Mouse (Mus musculus): Measurements from ENCODE around the gene Nufip2.
"Not testable (repeated sequence)": the region's sequence is repeated elsewhere in the genome, so short reads cannot be mapped to it uniquely, and the experiment has no call there.

The Nufip2 gene

DNA sequence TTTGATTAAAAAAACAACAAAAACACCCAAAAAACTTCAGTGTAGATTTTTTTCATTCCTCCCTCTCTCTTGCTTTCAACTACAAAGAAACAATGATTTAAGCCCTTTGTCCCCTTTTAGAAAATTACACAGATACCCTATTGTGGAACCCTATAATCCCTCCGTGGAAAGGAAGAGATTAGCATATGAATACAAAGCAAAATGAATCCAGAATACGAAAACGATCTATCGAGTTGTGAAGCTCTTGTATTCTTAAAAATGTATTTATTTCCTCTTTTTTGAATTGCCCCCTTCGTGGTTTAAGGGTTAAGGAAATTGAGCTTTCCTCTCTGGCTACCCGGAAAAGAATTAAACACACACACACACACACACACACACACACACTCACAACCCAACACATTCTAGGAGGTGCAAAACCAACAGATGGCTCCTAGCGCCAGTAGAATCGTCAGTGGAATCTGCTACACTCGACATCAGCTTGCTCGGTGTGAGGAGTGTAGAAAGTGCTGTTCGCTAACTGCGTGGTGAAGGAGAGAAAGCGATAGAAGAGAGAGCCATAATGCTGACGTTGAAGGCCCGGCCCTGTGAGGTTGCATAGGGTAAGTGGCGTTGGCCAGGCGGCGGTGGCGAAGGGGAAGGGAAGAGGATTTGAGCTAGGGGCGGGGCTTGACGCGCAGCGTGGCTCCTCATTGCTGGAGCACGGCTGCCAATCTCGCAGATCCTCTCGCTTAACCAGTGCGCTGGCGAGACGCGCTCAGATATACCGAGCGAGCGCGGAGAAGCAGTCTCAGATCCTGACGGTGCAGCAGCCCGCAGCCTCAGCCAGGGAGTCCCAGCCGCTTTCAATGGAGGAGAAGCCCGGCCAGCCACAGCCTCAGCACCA is at the start of gene Nufip2:
Nufip2 (plus strand) TSS at position 773 of the 883 bp plus-strand sequence.
- peak; percentile 99 for DNase-seq (ENCODE audit: low read depth)

DNA sequence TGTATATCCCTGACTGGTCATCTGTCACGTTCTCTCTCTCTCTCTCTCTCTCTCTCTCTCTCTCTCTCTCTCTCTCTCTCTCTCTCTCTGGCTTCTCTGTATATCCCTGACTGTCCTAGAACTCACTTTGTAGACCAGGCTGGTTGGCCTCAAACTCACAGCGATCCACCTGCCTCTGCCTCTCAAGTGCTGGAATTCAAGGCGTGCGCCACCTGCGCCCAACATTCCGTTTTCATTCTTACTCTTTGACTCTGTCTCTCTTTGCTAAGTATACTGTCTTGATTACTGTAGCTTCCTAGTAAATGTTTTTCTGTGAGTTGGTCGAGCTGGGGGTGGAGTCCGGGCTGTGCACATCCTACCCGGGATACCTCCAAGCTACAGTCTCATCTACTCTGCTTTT is 44.6 kb upstream of the Nufip2 start:
- no peak for DNase-seq (ENCODE audit: low read depth)

DNA sequence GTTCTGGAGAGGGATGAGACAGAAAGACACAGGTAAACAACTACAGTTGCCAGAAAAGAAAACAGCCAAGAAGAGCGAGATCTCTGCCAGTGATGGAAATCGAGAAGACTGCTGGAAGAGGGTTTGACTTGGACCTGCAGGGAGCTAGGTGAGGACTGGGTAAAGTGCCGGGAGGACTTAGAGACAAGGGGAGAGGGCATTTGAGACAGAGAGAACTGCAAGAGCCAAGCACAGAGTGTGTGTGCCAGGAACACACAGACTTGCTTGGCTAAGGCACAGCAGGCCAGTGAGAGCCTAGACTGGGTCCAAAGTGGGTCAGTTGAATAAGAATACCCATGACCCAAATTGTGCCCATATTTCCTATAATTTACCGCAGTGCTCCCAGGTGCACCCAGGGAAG is 40.5 kb upstream of the Nufip2 start:
- DNase-seq (ENCODE audit: low read depth): no peak

DNA sequence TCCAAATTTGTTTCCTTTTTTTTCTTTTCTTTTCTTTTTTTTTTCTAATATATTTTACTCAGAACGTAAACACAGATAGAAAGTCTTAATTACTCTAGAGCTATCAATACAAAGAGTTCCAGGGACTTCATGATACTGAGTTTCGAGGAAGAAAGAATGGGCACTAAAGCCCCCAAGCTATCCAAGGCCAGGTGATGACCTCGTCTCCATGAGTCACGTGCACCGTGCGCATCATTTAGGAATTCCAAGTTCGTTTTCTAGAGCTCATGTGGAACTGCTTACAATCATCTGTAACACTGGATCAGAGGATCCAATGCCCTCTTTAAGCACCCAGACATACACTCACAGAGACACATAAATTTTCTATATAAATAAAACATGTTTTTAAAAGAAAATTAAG is 37.1 kb upstream of the Nufip2 start:
- DNase-seq (ENCODE audit: low read depth): peak; percentile 45

DNA sequence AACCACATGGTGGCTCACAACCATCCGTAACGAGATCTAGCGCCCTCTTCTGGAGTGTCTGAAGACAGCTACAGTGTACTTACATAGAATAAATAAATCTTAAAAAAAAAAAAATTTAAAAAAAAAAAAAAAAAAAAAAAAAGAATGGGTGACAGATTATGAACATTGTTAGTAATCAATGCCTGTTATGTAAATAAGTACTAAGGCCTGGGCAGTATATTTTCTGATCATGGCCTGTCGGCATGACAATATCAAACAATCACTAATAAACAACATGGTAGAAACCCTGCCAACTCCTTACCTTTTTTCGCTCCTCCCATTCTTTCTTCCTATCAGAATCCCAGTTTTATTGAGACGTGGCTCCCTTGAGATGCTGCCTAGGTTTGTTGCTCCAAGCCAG is 33.5 kb upstream of the Nufip2 start:
- DNase-seq (ENCODE audit: low read depth): no peak

DNA sequence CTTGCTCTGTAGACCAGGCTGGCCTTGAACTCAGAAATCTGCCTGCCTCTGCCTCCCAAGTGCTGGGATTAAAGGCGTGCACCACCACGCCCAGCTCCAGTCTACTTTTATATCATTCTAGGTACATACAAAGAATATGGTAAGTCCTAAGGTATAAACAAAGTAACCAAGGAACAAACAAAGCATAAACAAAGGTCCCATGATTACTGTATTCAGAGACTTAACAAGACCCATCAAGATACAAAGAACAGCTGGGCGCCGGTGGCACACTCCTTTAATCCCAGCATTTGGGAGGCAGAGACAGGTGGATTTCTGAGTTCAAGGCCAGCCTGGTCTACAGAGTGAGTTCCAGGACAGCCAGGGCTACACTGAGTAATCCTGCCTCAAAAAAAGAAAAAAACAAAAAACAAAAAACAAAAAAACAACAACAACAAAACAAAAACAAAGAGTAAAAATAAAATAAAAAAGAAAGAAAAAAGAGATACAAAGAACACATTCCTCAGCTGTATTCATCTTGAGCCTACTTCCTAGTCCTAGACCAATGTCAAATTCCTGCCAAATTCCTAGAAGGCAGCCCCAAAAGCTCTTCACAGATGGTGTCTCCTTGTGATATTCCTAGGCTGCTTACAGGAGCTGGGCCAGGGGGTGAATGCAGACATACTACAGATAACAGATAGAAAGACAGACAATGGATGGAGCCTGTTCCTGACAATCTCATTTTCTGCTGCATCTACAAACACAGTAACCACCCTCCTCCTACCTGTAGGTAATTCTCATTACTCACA is 32.4 kb upstream of the Nufip2 start:
- DNase-seq (ENCODE audit: low read depth): not testable (repeated sequence)

DNA sequence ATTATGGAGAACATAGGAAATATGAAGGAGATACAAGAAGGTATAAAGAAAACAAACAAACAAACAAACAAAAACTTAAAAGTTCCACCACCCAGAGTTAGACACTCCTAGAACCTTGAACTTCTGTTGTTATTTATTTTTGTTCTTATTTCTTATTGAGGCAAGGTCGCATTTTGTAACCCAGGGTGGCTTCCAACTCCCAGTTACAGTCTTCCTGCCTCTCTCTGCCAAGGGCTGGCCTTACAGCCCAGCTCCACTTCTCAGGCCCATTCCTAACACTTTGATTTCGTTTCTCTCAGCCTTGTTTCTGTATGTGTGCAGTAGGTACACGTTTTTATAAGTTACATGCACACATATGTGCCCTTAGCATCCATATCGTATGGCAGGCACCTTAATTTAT is 26.0 kb upstream of the Nufip2 start:
- no peak for DNase-seq (ENCODE audit: low read depth)

DNA sequence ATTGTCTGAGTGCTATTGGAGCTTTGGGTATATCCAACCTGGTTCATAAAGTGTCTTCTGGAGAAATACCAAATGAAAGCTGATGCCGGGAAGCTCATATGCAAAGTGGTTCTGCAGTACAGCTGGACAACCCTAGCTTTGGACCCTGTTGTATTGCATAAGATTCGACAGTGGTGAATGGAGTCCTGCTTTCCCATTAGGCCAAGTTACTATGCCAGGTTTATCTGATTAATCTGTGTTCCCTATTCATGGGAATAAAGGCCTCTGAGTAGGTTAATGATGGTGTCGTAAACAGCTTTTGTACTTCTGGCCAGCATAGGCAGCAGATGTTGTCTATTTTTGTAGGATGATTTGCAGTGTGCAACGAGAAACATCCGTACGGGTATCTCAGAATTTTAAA is 22.3 kb upstream of the Nufip2 start:
- DNase-seq (ENCODE audit: low read depth): no peak

DNA sequence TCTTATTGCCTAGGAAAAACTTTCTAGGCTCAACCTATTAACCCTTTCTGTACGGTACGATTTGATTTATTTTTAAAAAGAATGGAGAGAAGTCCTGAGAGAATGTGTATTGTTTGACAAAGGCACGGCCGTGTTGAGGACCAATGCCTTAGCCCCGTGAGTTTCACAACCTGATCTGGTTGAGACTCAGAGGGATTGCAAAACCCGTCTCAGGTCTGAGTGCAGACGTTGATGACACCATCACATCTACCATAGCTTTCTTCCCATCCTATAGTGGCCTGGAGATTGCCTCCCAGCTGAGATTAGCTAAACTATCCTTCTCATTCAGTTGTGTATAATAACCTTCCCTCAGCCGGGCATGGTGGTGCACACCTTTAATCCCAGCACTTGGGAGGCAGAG is 21.9 kb upstream of the Nufip2 start:
- DNase-seq (ENCODE audit: low read depth): no peak

DNA sequence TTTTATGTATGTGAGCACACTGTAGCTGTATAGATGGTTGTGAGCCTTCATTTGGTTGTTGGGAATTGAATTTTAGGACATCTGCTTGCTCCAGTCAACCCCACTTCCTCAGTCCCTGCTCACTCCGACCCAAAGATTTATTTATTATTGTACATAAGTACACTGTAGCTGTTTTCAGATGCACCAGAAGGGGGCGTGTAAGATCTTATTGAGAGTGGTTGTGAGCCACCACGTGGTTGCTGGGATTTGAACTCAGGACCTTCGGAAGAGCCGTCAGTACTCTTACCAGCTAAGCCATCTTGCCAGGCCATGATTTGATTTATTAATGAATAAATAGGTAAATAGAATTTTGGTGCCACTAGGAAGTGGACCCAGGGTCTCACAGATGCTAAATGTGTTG is 20.6 kb upstream of the Nufip2 start:
- DNase-seq (ENCODE audit: low read depth): not testable (repeated sequence)

DNA sequence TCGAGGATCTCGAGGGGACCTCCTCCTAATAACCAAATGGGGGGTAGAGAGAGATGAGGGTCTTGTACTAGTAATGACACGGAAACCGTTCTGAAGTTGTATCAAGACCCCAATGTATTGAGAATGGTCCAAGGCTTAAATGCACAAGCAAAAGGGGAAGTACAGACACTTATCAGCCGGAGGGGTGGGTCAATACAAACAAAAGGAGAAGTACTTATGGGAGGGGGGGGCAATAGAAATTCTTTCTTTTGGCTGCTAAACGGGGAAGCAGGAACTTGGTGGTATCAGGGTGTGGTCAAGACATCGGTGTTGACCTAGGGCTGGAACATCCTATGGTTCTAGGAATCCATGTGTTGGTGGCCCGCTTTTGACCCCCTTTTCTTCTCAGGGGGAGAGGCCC is 19.2 kb upstream of the Nufip2 start:
- not testable (repeated sequence) for DNase-seq (ENCODE audit: low read depth)

DNA sequence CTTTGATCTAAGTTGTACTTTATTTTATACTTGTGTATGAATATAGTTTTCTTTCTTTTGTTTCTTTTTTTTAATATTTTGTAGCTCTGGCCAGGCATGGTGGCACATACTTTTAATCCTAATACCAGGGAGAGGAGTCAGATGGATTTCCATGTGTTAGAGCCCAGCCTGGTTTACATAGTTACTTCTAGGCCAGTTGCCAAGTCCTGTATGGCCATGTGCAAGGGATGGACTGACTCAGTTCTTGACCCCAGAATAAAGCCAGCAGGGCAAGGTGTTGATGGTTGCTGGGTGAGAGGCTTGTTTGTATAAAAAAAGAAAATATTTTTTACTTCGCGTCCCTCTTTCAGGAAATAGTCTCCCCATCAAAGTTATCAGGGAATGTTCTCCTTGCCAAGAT is 13.2 kb upstream of the Nufip2 start:
- peak; percentile 60 for DNase-seq (ENCODE audit: low read depth)

DNA sequence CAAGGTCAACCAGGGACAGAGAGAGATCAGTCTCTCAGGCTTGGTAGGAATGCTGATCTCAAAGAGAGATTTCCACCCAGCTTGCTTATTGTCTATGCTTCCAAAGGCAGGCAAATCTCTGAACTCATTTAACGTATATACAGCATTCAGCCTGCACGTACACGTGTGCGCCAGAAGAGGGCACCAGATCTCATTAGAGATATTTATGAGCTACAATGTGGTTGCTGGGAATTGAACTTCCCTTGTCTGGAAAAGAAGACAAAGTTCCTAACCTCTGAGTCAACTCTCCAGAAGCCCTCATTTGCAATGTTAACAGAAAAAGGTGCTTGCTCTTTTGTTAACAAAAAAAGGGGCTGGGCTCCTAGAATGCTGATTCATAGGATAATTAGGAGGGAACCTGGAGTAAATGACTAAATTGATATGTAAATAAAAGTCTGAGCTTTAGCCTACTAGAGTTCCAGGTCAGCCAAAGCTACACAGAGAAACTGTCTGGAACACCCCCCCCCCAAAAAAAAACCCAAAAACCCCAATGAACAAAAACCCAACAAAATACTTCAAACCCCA is 12.4 kb upstream of the Nufip2 start:
- DNase-seq (ENCODE audit: low read depth): no peak

DNA sequence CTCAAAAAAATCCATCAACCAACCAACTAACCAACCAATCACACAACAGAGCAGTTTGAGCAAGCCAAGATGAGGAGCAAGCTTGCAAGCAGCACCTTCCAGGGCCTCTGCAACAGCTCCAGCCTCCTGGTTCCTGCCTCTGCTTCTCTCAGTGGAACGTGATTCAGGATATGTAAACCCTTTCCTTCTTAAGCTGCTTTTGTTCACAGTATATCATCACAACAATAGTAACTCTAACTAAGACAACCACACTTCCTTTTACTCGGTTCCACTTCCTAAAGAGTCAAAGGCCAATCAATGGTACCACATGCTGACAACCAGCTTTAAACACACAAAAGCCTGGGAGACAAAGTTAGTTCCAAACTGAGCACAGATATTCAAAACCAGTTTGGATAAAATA is 5.9 kb upstream of the Nufip2 start:
- DNase-seq (ENCODE audit: low read depth): no peak

DNA sequence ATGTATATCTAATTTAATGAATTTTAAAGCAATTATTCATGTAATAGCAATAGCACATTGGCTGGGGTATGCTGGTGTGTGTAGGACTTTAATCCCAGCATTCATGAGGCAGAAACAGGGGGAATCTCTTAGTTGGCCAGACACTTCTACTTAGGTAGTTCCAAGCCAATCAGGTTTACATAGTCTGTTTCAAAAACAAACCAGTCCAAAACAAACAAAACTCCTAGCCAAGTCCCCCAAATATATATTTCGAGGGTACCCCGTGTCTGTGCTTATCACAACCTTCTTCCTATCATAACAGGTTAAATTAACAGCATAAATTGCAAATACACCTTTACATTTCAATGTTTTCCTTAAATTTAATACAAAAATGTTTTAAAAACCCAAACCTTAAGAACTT is 1.1 kb upstream of the Nufip2 start:
- DNase-seq (ENCODE audit: low read depth): no peak

DNA sequence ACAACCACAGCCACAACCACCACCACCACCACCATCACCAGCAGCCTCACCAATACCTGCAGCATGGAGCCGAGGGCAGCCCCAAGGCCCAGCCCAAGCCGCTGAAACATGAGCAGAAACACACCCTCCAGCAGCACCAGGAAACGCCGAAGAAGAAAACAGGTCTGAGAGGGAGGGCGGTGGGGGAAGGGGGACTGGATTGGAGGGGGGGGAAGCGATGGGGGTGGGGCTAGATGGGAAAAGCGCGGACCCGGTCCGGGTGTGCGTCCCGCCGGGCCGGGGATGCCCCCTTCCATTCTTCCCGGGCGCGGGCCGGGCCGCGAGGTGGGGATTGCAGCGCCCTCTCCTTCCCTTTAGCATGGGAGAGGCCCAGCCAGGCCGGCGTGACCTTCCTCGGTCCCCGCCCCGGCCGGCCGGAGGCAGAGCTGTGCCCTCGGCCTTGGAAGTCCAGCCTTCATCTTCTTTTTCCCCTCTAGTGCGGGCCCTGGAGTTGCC is 438 bp downstream of the Nufip2 start:
- peak; percentile 63 for DNase-seq (ENCODE audit: low read depth)

DNA sequence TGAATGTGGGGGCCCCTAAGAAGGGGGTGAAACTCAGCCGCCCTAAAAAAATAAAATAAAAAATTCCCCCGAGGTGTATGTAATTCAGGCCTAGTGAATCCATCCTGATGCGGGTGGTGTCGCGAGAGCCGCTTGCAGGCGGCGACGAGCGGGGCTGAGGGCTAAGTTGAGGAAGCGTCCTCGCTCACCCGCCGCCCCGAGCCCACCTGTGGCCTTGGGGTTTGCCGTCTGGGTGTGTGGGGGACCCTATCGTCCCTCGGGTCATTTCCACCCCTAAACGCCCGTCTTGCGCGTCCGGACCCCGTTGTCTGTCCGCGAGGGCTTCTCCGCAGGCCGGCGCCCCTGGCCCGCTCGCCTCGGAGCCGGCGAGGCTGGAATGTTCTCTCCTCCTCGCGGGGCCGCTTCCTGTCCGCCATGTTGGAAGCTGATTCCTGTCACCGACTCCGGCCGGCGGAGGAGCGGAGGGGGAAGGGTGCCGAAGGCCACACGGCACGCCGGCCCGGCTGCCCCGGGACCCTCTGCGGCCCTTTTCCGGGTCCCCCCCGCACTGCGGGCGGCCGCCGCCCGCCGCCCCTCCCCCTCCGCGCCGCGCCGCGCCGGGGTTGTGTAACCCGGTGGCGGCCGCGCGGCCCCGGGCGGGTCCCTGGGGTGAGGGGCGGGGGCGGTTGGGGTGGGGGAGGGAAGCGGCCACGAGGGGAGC is 1.0 kb downstream of the Nufip2 start:
- DNase-seq (ENCODE audit: low read depth): peak; percentile 76

DNA sequence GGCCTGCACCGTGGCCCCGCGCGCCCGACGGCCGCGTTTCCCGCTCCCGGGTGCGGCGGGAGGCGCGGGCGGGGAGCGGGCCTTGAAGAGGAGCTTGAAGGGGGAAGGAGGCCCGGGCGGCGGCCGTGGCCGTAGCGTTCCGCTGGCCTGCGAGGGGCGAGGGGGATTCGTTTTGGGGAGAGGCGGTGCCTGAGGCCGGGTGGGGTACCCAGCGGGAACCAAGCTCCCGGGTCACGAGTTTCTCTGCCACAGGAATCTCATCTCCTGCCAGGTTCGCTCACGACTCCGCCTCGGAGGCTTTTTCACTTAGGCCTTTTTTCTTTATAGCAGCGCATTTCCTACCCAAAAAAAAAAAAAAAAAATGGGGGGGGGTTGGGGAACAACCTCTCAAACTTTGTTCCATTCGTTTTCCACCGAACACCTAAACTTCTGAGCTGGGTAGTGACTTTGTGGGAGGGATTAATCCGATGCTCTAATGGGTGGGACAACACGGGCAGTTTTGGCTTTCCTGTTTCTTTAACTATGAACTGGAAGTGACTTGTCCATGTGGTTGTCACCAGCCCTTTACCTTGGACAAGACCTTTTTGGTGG is 1.7 kb downstream of the Nufip2 start:
- peak; percentile 71 for DNase-seq (ENCODE audit: low read depth)

DNA sequence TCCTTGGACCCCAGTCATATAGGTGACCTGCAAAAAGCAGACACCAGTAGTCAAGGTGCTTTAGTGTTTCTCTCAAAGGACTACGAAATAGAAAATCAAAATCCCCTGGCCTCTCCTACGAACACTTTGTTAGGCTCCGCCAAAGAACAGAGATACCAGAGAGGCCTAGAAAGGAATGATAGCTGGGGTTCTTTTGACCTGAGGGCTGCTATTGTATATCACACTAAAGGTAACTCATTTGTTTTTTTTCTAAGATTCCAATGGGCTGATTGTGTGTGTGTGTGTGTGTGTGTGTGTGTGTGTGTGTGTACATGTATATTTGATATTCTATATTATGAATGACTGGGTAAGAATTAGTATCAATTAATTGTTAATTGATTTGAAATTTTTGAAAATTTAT is 7.1 kb downstream of the Nufip2 start:
- DNase-seq (ENCODE audit: low read depth): no peak

DNA sequence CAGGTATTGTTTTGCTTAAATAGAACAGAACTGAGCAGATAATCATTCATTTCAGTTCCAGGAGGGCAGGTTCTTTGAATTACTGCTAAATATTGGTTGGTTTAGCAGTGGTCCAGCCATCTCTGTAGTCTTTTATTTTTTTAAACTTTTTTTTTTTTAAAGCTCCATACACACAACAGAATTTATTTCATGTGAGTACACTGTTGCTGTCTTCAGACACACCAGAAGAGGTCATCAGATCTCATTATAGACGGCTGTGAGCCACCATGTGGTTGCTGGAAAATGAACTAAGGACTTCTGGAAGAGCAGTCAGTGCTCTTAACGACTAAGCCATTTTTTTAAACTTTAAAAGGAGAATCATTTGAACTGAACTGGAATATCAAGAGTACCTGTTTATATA is 11.3 kb downstream of the Nufip2 start:
- DNase-seq (ENCODE audit: low read depth): no peak

DNA sequence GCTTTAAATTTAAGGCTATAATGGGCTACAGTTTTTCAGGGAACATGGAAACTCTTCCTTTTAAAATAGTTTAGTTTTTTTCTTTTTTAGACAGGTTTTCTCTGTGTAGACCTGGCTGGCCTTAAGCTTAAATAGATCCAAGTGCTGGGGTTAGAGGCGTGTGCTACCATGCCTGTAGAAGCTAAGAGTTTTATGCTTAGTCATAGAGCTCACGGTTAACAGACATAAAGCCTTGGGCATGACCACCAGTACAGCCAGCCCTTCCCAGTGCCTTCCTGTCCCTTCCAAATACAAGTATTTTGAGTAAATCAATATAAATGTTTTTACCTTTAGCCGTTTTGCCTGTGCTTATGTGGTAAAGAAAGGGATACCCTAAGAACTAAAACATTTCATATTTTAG is 20.0 kb downstream of the Nufip2 start:
- no peak for DNase-seq (ENCODE audit: low read depth)

DNA sequence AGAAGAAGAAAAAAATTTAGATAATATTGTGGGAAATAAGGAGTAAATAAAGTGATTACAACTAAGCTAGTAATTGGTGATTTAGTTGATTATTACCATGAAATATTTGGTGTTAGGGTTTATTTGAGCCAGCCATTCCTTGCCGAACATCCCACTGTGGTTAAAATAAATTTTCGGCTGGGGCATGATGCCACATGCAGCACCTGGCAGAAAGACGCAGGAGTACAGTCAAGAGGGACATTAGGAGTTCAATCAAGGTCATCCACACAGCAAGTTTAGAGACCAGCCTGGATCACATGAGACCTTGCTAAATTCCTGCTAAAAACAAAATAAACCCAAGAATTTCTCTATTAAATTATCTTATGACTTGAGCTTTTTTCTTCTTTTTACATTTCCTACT is 23.1 kb downstream of the Nufip2 start:
- no peak for DNase-seq (ENCODE audit: low read depth)
